Mouse (Mus musculus): Measurements from ENCODE around the gene Fam196b. TPM values are rescaled to one million over a fixed set of nuclear protein-coding genes. Genes with fewer than 3 reads are reported as not detected.

Fam196b gene
- total and polyA plus RNA-seq, 3 experiments: 0.13 to 0.38 TPM; not detected in 1

GRCm38 (mm10) chr11:34309360-34309759, 5.3 kb upstream of the Fam196b start:
- no peaks in the 10 kb centered on the region for H3K9me3 ChIP-seq (replicated peaks; ENCODE audit: low read length)
- DNase-seq (ENCODE audit: extremely low read depth): peak; percentile 58
- no peaks in the 10 kb centered on the region for H3K27me3 ChIP-seq (replicated peaks)
- no peak overlapping the region for H3K9ac ChIP-seq (ENCODE audit: insufficient read depth, low read depth)
- in situ Hi-C loops (cut with MboI; ENCODE audit: low pct_ligation_motif_present, low pct_unique_long_range_greater_than_20kb, low sequenced_read_pairs): no loop called here
- dilution Hi-C loops (cut with MboI; ENCODE audit: extremely low pct_ligation_motif_present, extremely low pct_unique_long_range_greater_than_20kb, low sequenced_read_pairs): no loop called here
- TF ChIP-seq EP300 (IDR thresholded peaks at IDR 0.05; ENCODE audit: low read length) (0 out of 2 replicates have a peak, but pooled peaks have one; percentile 32), MAZ (IDR thresholded peaks at IDR 0.05; ENCODE audit: low read depth, low read length) (peak; percentile 57; the same call in 1 of the 2 replicates), MYC (IDR thresholded peaks at IDR 0.05; ENCODE audit: low read depth, low read length) (no peak), ETS1 (conservative IDR thresholded peaks at IDR 0.05; ENCODE audit: low read depth, low read length) (no peak), MAFK (IDR thresholded peaks at IDR 0.05; ENCODE audit: insufficient replicate concordance, low read length) (0 out of 2 replicates have a peak, but pooled peaks have one; percentile 35), CHD2 (IDR thresholded peaks at IDR 0.05; ENCODE audit: low read length) (no peak), SIN3A (IDR thresholded peaks at IDR 0.05; ENCODE audit: low read length) (no peak), IRF4 (IDR thresholded peaks at IDR 0.05; ENCODE audit: low read depth, low read length) (peak; percentile 52; the same call in 1 of the 2 replicates), USF2 (conservative IDR thresholded peaks at IDR 0.05; ENCODE audit: low read depth, low read length) (no peak)
- no peaks in the 10 kb centered on the region for H3K79me2 ChIP-seq (replicated peaks; ENCODE audit: control insufficient read depth, extremely low read depth, insufficient read depth, poor library complexity, severe bottlenecking)
- peaks cover 3 to 36% of the 10 kb centered on the region in 2 experiments; a peak in 3 of 4 replicates for H3K4me1 ChIP-seq (ENCODE audit: control insufficient read depth in 1 of 2, insufficient read depth in 2 of 2)
- H3K4me2 ChIP-seq (ENCODE audit: insufficient read depth, low read depth, poor library complexity, severe bottlenecking): no peak overlapping the region
- H3K4me3 ChIP-seq (replicated peaks in 1 of 3; ENCODE audit: low read depth in 2 of 3, low read length in 2 of 3, poor library complexity in 1 of 3): no peak overlapping the region
- H3K36me3 ChIP-seq (replicated peaks in 1 of 2; ENCODE audit: control insufficient read depth in 1 of 2, insufficient read depth in 1 of 2, low read length in 1 of 2): peaks cover 69 to 97% of the 10 kb centered on the region in 2 experiments
- H3K27ac ChIP-seq (ENCODE audit: insufficient read depth, low read depth): no peak overlapping the region

- Histone ChIP-seq H3K36me3 (replicated peaks in 1 of 2; ENCODE audit: control insufficient read depth in 1 of 2, insufficient read depth in 1 of 2, low read length in 1 of 2) (peaks cover 52 to 93% of the 10 kb centered on the region in 2 experiments), H3K4me1 (ENCODE audit: control insufficient read depth in 1 of 2, insufficient read depth in 2 of 2) (peaks cover 3 to 26% of the 10 kb centered on the region in 2 experiments; a peak in 3 of 4 replicates), H3K79me2 (replicated peaks; ENCODE audit: control insufficient read depth, extremely low read depth, insufficient read depth, poor library complexity, severe bottlenecking) (no peaks in the 10 kb centered on the region), H3K27ac (ENCODE audit: insufficient read depth, low read depth) (no peak overlapping the region), H3K4me2 (ENCODE audit: insufficient read depth, low read depth, poor library complexity, severe bottlenecking) (no peak overlapping the region), H3K27me3 (replicated peaks) (no peaks in the 10 kb centered on the region), H3K9me3 (replicated peaks; ENCODE audit: low read length) (no peaks in the 10 kb centered on the region), H3K9ac (ENCODE audit: insufficient read depth, low read depth) (no peak overlapping the region), H3K4me3 (replicated peaks in 1 of 3; ENCODE audit: low read depth in 2 of 3, low read length in 2 of 3, poor library complexity in 1 of 3) (no peak overlapping the region)
- in situ Hi-C loops (cut with MboI; ENCODE audit: low pct_ligation_motif_present, low pct_unique_long_range_greater_than_20kb, low sequenced_read_pairs) (no loop called here), dilution Hi-C loops (cut with MboI; ENCODE audit: extremely low pct_ligation_motif_present, extremely low pct_unique_long_range_greater_than_20kb, low sequenced_read_pairs) (no loop called here)
- DNase-seq (ENCODE audit: extremely low read depth): no peak
- no peak for TF ChIP-seq POLR2A (IDR thresholded peaks at IDR 0.05; ENCODE audit: low read depth, low read length)
- no peak for TF ChIP-seq USF1 (IDR thresholded peaks at IDR 0.05; ENCODE audit: low read depth, low read length)
- no peak for TF ChIP-seq CTCF (conservative IDR thresholded peaks at IDR 0.05 in 1 of 2, IDR thresholded peaks at IDR 0.05 in 1 of 2; ENCODE audit: low read depth in 2 of 2, low read length in 2 of 2)
- TF ChIP-seq UBTF (IDR thresholded peaks at IDR 0.05; ENCODE audit: low read depth, low read length): no peak
Observed at GRCm38 (mm10) chr11:34311717-34312116, 2.9 kb upstream of the Fam196b start.

- no peaks in the 10 kb centered on the region for H3K27me3 ChIP-seq (replicated peaks)
- no peaks in the 10 kb centered on the region for H3K9me3 ChIP-seq (replicated peaks; ENCODE audit: low read length)
- dilution Hi-C loops (cut with MboI; ENCODE audit: extremely low pct_ligation_motif_present, extremely low pct_unique_long_range_greater_than_20kb, low sequenced_read_pairs): no loop called here
- TF ChIP-seq JUND (conservative IDR thresholded peaks at IDR 0.05; ENCODE audit: low read depth, low read length): no peak
- TF ChIP-seq ELF1 (IDR thresholded peaks at IDR 0.05; ENCODE audit: low read depth, low read length): no peak
- TF ChIP-seq USF2 (conservative IDR thresholded peaks at IDR 0.05; ENCODE audit: low read depth, low read length): no peak
- no peak for TF ChIP-seq PAX5 (IDR thresholded peaks at IDR 0.05; ENCODE audit: low read length)
- no peak for TF ChIP-seq RCOR1 (conservative IDR thresholded peaks at IDR 0.05; ENCODE audit: low read depth, low read length)
- no peak for TF ChIP-seq POLR2AphosphoS2 (IDR thresholded peaks at IDR 0.05; ENCODE audit: low read depth, low read length)
- TF ChIP-seq JUN (IDR thresholded peaks at IDR 0.05; ENCODE audit: insufficient read depth, low read depth, low read length): no peak
- no peak for TF ChIP-seq CHD1 (IDR thresholded peaks at IDR 0.05; ENCODE audit: low read depth, low read length)
- TF ChIP-seq TCF12 (IDR thresholded peaks at IDR 0.05; ENCODE audit: low read depth, low read length): no peak
- TF ChIP-seq SMC3 (IDR thresholded peaks at IDR 0.05; ENCODE audit: low read depth, low read length): no peak
- no peak for TF ChIP-seq BHLHE40 (IDR thresholded peaks at IDR 0.05; ENCODE audit: low read depth, low read length)
- no peak for TF ChIP-seq ZKSCAN1 (IDR thresholded peaks at IDR 0.05; ENCODE audit: borderline replicate concordance, low read depth, low read length)
- TF ChIP-seq MAFK (IDR thresholded peaks at IDR 0.05; ENCODE audit: insufficient replicate concordance, low read length): no peak
- TF ChIP-seq CHD2 (IDR thresholded peaks at IDR 0.05; ENCODE audit: low read length): no peak
- TF ChIP-seq TBP (conservative IDR thresholded peaks at IDR 0.05; ENCODE audit: low read depth, low read length): no peak
- H3K4me3 ChIP-seq (replicated peaks in 1 of 3; ENCODE audit: low read depth in 2 of 3, low read length in 2 of 3, poor library complexity in 1 of 3): no peak overlapping the region
- peaks cover 3 to 21% of the 10 kb centered on the region in 2 experiments; a peak in 3 of 4 replicates for H3K4me1 ChIP-seq (ENCODE audit: control insufficient read depth in 1 of 2, insufficient read depth in 2 of 2)
- in situ Hi-C loops (cut with MboI; ENCODE audit: low pct_ligation_motif_present, low pct_unique_long_range_greater_than_20kb, low sequenced_read_pairs): no loop called here
- H3K4me2 ChIP-seq (ENCODE audit: insufficient read depth, low read depth, poor library complexity, severe bottlenecking): no peak overlapping the region
- no peak for DNase-seq (ENCODE audit: extremely low read depth)
- no peak overlapping the region for H3K27ac ChIP-seq (ENCODE audit: insufficient read depth, low read depth)
- H3K9ac ChIP-seq (ENCODE audit: insufficient read depth, low read depth): no peak overlapping the region
- no peaks in the 10 kb centered on the region for H3K79me2 ChIP-seq (replicated peaks; ENCODE audit: control insufficient read depth, extremely low read depth, insufficient read depth, poor library complexity, severe bottlenecking)
- H3K36me3 ChIP-seq (replicated peaks in 1 of 2; ENCODE audit: control insufficient read depth in 1 of 2, insufficient read depth in 1 of 2, low read length in 1 of 2): peaks cover 47 to 93% of the 10 kb centered on the region in 2 experiments
Observed at GRCm38 (mm10) chr11:34312208-34312607, 2.4 kb upstream of the Fam196b start.
